Mouse (Mus musculus) E14TG2a.4 (cell line): ENCODE measurements at regions not wholly inside any gene's neighbourhood (a gene's known extent, or its start where the extent isn't known, plus 50 kb on each side); places are given as distances from the start of the nearest gene placed in this dataset.

Source experiments
- H3K27me3 ChIP-seq: 2 replicates; pipeline ENCODE4 v1.6.1; 2014; ENCODE audit warnings: low read length, control low read depth; ENCODE audit not compliant: insufficient read depth
- H3K36me3 ChIP-seq: 2 replicates; pipeline ENCODE4 v1.6.1; 2014; ENCODE audit warnings: low read length, control low read depth; ENCODE audit not compliant: insufficient read depth
- H3K4me1 ChIP-seq: replicated peaks from 2 replicates; pipeline ENCODE4 v1.6.1; 2014; ENCODE audit warnings: low read depth, low read length, control low read depth
- H3K4me3 ChIP-seq: replicated peaks from 2 replicates; pipeline ENCODE4 v1.5.1; 2014; ENCODE audit warnings: mild to moderate bottlenecking, low read length
- H3K9me3 ChIP-seq: 2 replicates; pipeline ENCODE4 v1.6.1; 2014; ENCODE audit warnings: low read length, control low read depth
- CTCF ChIP-seq: conservative IDR thresholded peaks from 2 replicates; pipeline ENCODE4 v1.5.1; 2014; ENCODE audit warnings: low read length
- NANOG ChIP-seq: IDR thresholded peaks from 2 replicates; pipeline ENCODE4 v1.6.1; 2014; ENCODE audit warnings: borderline replicate concordance, low read length, mixed read lengths
- POU5F1 ChIP-seq: IDR thresholded peaks from 2 replicates; pipeline ENCODE4 v1.6.1; 2014; ENCODE audit warnings: low read length, borderline replicate concordance

- no peak for TF ChIP-seq POU5F1
- no peak for TF ChIP-seq CTCF
- no peak for TF ChIP-seq NANOG
- Histone ChIP-seq H3K27me3 (peaks cover 3% of the 10 kb centered on the region; the same call in 1 of the 2 replicates), H3K4me1 (peaks cover 18% of the 10 kb centered on the region), H3K9me3 (peaks cover 10% of the 10 kb centered on the region), H3K4me3 (no peak overlapping the region), H3K36me3 (no peaks in the 10 kb centered on the region)
These were observed 270.1 kb upstream of the Sdk2 start for GRCm38 (mm10) chr11:114336839-114337484.

GRCm38 (mm10) chr11:114335950-114336838, 269.3 kb upstream of the Sdk2 start:
- H3K4me3 ChIP-seq = no peak overlapping the region
- H3K9me3 ChIP-seq = peaks cover 10% of the 10 kb centered on the region
- H3K36me3 ChIP-seq = no peaks in the 10 kb centered on the region
- H3K4me1 ChIP-seq = peaks cover 18% of the 10 kb centered on the region
- no peak for TF ChIP-seq CTCF
- TF ChIP-seq POU5F1 = no peak
- no peak for TF ChIP-seq NANOG
- no peaks in the 10 kb centered on the region for H3K27me3 ChIP-seq

DNA sequence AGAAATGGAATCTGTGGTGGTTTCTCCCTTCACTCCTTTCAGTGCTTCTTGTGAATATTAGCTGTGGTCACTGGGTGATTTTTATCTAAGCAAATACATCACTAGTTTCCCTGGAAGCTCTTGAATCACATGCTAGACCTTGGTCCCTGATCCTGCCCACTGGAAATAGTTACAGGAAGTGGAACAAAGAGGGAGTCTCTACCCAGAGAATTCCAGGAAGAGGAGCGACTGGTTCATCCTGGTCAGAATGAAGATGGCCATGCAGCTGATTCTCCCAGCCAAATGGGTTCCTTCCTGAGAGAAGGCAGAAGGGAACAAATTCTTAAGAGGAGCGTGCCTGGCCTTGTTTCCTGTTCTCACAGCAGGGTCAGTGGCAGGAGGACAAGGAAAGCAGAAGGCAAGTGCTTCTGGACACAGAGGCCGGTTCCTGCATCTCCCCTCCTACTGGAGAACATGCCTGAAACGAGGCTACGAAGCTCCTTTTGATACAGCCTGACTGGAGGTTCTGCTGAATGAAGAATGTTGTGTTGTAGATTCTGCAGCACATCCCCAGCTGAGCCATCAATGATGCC, 264.8 kb upstream of the Sdk2 start:
- no peaks in the 10 kb centered on the region for H3K27me3 ChIP-seq
- H3K4me1 ChIP-seq = peaks cover 18% of the 10 kb centered on the region
- no peak overlapping the region for H3K4me3 ChIP-seq
- TF ChIP-seq POU5F1 (no peak), NANOG (no peak), CTCF (no peak)
- peaks cover 6% of the 10 kb centered on the region; the same call in 1 of the 2 replicates for H3K9me3 ChIP-seq
- no peaks in the 10 kb centered on the region for H3K36me3 ChIP-seq

DNA sequence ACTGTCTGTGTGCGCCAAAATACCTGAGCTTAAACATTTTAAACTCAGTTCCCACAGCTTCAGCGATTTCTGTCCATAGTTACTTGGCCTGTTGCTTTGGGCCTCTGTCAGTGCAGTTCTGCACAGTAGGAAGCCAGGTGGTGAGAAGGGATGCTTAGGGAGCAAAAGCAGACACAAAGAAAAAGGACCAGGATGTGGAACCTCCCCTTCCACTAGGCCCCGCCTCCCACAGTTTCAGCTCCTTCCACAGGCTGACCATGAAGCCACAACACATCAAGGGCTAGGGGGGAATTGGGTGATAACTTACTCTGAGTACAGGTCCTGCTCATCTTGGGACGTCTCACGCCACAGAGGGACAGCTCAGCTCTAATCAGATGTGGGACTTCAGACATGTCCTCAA, 263.5 kb upstream of the Sdk2 start:
- no peak for TF ChIP-seq CTCF
- H3K27me3 ChIP-seq = no peaks in the 10 kb centered on the region
- H3K4me3 ChIP-seq = no peak overlapping the region
- H3K9me3 ChIP-seq = peaks cover 6% of the 10 kb centered on the region; the same call in 1 of the 2 replicates
- H3K36me3 ChIP-seq = no peaks in the 10 kb centered on the region
- H3K4me1 ChIP-seq = peaks cover 6% of the 10 kb centered on the region; the same call in 1 of the 2 replicates

GRCm38 (mm10) chr11:114322627-114323026, 255.8 kb upstream of the Sdk2 start:
- no peak for TF ChIP-seq NANOG
- TF ChIP-seq POU5F1 = no peak
- no peak for TF ChIP-seq CTCF
- no peaks in the 10 kb centered on the region for H3K9me3 ChIP-seq
- peaks cover 3% of the 10 kb centered on the region; the same call in 1 of the 2 replicates for H3K4me1 ChIP-seq
- H3K36me3 ChIP-seq = no peaks in the 10 kb centered on the region
- H3K27me3 ChIP-seq = peaks cover 10% of the 10 kb centered on the region; the same call in 1 of the 2 replicates
- H3K4me3 ChIP-seq = no peak overlapping the region

DNA sequence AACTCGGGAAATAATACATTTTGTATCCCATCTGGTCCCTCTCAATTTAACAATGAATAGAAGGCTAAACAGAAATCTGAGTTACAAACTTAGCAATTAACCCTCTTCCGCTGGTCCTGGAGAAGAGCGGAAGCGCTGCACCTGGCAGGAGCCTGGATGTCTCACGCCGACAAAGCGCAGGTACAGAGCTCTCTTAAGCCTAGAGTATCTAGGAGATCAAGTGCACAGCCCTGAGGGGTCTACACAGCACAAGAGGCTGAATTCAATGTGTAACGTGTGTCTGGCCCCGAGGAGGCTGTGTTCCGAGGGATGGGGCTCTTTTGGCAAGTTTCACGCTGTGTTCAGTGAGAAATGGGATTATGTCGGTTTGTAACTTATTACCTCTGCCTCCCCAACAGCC, 255.1 kb upstream of the Sdk2 start:
- Histone ChIP-seq H3K4me1 (peaks cover 3% of the 10 kb centered on the region; the same call in 1 of the 2 replicates), H3K9me3 (no peaks in the 10 kb centered on the region), H3K4me3 (no peak overlapping the region), H3K36me3 (no peaks in the 10 kb centered on the region), H3K27me3 (peaks cover 12% of the 10 kb centered on the region; the same call in 1 of the 2 replicates)
- TF ChIP-seq NANOG (no peak), CTCF (no peak), POU5F1 (no peak)

- no peak overlapping the region for H3K4me3 ChIP-seq
- TF ChIP-seq NANOG (no peak), CTCF (no peak), POU5F1 (no peak)
- no peaks in the 10 kb centered on the region for H3K36me3 ChIP-seq
- H3K27me3 ChIP-seq = peaks cover 15% of the 10 kb centered on the region; the same call in 1 of the 2 replicates
- H3K4me1 ChIP-seq = peaks cover 6% of the 10 kb centered on the region
- H3K9me3 ChIP-seq = no peaks in the 10 kb centered on the region
These were observed 254.7 kb upstream of the Sdk2 start for GRCm38 (mm10) chr11:114321527-114321926.

DNA sequence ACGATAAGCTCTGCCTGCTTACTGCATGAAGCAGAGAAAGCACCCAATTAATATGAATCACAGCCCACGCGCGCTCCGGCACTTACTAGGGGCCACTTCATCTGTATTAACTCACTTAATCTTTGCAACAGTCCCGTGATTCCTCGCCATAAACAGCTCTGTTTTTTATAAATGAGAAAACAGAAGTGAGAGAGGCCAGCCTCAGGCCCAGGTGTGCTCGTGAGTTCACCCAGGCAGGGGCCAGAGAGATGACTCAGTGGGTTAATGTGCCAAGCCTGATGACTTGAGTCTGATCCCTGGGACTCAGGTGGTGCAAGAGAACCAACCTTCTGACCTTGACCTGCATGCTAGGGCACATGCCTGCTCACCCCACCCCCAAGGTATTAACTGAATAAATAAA, 248.4 kb upstream of the Sdk2 start:
- H3K4me3 ChIP-seq = no peak overlapping the region
- peaks cover 46% of the 10 kb centered on the region for H3K4me1 ChIP-seq
- TF ChIP-seq NANOG = no peak
- no peak for TF ChIP-seq CTCF
- TF ChIP-seq POU5F1 = no peak

More for the DNA sequence above, 248.4 kb upstream of the Sdk2 start:
- peaks cover 8% of the 10 kb centered on the region for H3K9me3 ChIP-seq
- no peaks in the 10 kb centered on the region for H3K36me3 ChIP-seq
- peaks cover 7% of the 10 kb centered on the region; the same call in 1 of the 2 replicates for H3K27me3 ChIP-seq
